Mouse (Mus musculus): ENCODE data around the gene Uox.
A peak's percentile ranks its signal among the peaks of the same experiment; 100 is the strongest.

Gene Uox

DNA sequence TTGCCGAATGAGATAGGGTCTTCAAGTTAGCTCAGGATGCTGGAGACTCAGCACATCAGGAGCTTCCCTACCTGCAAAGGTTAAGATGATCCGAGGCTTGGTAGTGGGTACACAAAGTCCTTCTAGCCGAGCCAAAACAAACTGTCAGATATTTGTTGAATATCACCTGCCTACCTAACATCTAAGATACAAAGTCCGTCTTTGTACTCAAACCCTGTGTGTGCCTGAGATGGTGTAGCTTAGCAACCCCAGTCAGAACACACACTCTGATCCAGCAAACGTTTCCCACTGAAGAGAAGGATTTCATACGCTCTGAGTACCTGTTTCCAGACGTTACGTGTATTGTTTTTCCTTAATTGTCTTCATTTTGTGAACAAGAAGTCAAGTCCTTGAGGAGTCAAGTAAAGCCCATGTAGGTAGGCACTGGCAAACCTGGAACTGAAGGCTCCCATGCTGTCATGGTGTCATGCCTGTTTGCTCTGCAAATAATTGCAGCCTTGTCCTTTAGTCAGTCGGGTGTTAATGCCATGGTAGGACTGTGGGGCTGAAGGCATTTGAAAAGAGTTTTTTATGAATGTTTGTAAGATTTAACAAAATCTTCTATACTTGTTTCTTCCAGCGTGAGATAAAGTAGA is at the start of gene Uox:
TSS of gene Uox (plus strand) at position 279 of the 635 bp plus-strand sequence.
- DNase-seq, result no peak

DNA sequence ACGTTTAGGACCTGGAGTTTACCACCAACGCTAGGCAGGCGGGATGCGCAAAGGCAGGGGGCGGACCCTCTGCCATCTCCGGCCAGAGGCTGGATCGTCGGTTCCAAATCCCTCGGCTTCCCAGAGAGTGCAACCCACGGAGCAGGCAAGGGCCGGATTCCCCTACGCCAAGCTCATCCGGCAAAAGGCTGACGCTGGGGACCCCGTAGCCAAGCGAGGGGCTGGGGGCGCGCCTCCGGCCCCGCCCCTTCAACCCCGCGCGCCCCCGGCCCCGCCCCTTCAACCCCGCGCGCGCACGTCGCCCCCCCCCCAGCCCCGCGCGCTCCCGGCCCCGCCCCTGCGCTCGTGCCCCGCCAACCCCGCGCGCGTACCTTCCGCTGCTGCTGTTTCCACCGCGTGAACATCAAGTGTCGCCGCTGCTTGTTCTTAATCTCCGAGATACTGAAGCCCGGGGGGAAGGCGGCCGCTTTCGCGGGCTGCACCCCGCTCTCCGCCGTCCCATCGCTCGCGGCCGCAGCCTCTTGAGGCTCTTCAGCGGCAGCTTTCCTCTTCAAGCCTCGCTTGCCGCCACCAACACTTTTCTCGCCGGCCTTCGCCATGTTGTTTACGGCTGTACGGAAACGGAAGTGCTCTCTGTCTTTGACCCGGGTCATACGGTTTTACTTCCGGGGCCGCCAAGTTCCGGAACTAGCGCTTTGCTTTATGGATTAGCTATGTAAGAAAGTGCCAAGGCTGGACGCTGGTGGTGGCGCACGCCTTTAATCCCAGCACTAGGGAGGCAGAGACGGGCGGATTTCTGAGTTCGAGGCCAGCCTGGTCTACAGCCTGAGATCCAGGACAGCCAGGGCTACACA is 49.2 kb upstream of the Uox start, which contains the start of gene Rpf1:
TSS of gene Rpf1 (minus strand) at position 632 of the 854 bp plus-strand sequence.
- DNase-seq, result peak; percentile 92

DNA sequence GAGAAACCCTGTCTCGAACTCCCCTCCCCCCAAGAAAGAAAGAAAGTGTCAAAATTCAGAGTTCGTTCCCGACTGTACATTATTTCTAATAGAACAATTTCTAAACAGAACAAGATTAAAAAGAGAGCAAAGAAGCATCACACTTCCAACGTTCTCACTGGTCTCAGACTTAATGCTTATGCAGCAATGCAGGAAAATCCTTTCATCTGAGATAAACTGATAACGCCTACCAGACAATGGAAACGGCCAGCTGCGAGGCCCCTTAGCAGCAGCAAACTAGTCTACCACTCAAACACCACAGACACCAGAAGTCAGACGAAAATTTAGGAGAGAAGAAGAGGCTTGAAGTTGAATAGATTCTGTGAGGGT is 48.6 kb upstream of the Uox start:
- no peak for DNase-seq

DNA sequence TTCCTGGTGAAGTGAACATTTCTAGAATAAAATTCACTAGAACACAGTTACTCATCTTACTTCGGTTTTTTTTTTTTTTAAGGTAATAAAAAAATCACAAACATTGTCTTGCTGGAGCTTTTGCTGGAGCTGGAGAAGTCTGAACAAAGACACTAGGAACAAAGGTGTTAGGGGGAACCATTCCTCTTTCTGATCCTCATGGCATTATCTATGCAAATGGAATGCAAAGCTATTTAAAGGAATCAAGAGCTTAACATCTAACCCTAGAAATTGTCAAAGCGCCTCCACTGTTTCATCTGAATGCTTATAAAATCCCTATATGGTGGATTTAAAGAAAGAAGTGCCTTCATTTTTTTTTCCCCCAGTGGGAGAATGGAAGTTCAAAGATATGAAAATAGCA is 41.9 kb upstream of the Uox start:
- no peak for DNase-seq

DNA sequence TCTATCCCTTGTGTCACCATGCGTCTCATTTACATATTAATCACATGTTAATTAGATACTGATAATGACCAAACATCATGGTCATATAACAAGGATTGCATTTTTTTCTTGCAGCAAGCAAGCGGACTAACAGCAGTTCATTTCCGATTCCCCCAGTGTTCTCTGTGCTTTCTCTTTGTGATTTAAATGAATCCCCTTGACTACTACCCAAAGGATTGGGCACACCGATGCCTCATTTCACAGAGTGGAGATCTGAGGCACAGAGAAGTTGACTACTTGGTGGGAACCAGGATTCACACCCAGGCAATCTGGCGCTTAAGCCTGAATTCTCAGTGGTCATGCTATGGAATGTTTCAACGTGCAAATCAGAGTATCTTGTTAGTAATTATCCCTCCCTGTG is 35.2 kb upstream of the Uox start:
- DNase-seq, result no peak

DNA sequence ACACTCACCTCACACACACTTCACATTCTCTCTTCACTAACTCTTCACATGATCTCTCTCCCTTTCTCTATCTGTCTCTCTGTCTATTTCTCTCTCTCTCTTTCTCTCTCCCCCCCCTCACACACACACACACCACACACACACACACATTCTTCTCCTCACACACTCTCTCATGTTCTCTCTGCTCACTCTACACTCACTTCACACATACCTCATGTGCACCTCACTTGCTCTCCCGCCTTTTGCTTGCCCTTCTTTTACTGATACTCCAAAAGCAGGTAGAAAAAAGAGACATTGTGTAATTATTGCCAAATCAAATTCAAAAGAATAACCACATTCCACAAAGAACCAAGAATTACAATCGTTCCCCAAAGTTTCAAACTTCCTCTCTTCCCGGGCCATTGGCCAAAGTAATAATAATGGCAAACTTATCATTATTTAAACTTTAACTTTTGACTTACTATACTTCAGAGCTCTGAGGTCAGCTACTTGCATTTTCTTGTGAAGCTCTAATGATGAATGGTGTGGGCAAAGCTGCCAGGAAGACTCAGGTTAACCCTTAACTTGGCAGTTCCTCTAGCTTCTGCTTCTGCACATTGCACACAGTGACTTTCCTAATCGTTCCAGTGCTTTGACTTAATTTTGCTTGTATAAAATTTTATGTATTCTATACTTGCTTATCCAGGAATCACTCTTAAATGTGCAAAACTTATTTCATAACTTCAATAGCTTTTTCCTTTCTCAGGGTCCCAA is 29.5 kb upstream of the Uox start:
- DNase-seq, result no peak

DNA sequence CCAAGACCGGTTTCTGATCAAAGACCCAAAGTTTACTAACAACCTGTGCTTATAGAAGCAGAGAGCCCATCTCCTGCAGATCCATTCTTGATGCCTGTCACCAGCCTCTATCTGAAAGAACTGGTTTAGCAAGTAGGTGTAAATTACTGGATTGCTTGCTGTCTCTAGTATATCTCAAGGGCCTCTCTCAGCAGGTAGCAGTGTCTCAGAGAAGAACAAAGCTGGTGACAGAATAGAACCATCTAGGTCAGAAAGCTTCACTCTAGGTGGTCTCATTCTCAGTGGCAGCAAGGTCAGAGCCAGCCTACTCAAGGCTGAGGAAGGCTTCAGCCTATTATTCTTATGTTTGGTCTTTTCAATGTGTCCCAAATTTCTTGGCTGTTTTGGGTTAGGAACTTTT is 26.6 kb upstream of the Uox start:
- DNase-seq, result no peak

DNA sequence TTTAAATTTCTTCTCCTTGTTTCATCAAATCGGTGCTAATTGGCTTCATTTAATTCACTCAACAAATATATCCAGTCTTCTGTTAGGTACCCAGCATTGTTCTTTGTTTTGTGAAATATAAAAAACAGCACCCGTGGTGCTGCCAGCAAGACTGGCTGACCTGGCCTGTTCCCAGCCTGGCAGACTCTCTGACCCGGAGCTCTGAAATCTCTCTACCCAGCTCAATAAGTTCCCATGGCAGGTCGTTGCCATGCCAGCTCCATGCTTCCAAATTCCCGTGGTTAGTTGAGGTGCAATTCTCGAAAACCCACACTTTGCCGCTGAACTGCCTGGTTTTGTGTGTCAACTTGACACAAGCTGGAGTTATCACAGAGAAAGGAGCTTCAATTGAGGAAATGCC is 15.4 kb upstream of the Uox start:
- DNase-seq, result no peak

DNA sequence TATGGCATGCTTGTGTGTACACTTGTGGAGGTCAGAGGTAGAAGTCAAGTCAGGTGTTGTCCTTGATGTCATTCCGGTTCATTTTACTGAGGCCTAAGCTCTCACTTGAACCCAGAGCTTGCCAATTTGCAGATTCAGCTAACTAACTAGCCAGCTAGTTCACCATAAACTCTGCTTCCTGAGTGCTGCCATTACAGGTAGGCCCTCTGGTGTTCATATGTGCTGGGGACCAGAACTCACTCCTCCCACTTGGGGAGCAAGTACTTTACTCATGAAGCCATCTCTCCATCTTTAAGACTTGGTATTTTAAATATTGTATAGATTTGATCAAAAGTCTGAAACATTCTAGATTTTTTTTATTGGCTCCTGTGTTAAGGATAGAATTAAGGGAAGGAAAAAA is 13.7 kb upstream of the Uox start:
- DNase-seq, result no peak

DNA sequence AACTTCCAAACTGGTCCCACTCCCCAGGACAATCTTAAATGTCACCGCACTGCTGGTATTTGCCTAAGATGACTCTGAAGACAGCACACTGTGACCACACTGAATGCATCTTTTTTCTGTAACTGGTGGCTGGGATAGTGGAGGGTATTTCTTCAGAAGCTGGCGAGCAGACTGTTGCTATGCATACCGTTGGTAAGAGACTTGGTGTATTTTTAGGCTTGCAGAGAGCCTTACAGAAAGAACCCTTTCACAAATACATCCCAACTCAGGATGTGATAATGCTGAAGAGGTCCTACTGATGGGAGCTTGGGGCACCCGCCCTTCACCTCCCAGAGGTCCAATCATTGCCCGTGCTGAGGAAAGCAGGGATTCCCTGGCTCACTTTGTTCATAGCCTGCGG is 12.7 kb upstream of the Uox start:
- no peak for DNase-seq

DNA sequence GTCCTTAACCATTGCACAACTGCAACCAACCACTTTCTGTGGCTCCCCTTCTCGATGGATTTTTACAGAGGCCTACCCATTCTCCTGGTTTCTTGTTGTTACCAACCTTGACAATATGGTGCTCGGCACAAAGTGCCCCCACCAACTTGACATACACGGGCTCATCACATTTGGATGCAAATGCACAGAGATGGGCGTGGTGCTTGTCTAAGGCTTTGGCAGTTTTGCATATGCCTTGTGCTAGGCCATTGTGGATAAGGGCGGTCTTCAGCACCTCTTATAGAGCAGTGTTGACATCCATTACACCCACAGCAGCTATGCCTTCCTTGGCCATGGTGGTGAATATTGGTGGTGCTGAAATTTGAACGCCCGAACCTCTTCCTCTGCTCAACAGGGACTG is 7.3 kb upstream of the Uox start:
- no peak for DNase-seq

DNA sequence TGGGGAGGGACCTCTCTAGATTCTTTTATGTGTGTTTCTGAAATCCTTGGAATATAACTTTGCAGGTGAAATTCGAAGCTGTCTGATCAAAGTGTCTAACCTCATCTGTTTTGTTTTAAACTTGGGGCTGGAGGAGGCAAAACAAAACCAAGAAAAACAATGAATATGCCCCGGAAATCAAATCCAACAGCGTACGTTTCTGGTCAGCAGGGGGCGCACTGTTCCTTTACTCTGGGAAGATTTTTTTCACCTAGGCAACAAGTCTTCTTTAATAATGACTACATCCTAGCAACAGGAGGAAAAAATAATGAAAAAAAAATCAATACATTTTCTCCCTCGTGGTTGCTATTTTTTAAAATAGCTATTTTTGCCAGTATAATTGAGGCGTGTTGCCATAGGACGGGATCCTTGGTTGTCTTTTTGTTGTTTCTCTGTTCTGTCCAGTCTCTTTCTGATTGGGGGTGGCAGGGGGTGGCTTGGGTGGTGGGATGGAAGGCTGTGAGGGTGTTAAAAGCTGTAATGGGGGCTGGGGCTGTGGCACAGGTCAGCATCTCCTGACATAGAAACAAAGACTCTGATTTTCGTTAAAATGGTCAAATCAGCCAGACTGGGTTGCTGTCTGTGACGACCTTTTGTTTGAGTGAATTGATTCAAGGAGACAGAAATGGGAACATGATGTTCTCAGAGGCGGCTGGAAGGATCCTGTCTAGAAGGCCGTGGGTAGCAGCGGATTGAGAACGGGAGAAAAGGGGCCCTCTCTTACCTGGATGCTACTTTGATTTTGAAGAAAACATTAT is 5.8 kb upstream of the Uox start:
- peak; percentile 78 to 90 for DNase-seq

DNA sequence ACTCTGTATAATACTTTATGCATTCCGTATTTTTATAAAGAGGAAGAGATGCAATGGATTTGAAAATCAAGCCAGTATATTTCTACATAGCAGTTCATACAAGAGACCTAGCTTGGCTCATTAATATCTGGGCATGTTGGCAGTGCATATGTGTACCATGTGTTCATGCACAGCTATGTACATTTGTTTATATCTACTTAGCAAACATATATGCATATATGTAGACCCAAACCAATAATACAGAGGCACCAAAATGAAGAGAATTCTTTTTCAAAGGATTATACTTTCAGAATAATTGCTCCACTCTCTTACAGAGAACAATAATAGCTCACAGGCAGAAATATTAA is 5.2 kb upstream of the Uox start:
- no peak for DNase-seq

DNA sequence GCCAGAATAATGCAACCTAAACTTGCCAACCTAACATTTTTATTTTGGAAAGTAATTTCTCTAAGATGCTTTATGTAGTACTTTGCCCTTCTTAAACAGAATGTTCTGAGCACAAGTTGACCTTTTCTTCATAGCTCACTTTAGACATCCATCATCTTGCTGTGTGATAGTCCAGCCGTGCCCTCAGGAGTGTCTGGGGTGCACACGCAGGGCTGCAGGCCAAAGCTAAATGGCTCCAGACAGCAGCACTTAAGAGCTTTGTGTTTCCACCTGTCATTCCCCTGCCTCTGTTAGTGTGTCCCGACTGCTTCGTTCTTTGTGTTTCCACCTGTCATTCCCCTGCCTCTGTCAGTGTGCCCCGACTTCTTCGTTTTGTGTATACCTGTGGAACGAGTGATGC is 2.9 kb upstream of the Uox start:
- DNase-seq, result no peak

DNA sequence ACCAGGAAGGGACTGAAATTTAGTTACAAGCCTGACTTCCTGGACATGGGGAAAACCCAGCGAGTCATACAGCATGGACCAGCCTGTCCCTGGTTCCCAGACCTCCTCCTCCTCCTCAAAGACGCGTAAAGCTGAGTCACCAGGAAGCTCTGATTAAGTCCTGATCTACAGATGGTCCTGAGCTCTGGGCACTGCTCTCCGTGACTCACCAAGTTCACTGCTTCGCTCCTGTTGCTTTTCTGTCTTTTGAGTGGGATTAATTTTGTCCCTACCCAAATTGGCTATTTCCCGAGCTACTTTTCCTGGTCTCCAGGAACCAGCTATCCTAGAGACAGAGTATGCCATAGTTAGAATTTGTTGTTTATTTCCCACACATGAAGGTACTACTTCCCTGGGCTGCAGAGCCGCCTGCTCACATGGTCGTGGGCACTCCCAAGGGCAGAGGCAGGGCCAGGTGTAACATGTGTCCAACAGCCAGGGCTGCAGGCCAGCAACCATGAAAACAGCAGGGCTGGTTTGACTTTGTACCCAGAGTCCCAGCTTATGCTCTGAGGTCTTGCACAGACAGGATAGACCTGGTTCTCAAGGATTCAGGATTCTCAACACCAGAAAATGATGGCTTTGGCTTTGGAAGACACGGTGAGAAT is 2.2 kb upstream of the Uox start:
- no peak for DNase-seq

DNA sequence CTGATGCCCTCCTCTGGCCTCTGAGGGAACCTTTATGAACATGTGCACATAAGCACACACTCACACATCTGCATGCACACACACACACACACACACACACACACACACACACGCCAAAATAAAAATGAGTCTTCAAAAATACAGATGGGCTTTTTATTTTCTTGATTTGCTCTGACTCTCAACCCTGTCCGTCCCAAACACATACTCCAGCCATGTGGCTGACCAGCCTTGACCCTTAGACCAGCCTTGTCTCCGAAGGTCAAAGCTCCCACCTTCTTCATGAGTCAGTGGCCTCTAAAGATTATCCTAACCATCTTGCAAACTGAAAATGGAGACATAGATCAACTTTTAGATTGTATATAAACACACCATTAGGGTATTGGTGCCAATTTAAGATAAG is 632 bp upstream of the Uox start:
- DNase-seq, result no peak

DNA sequence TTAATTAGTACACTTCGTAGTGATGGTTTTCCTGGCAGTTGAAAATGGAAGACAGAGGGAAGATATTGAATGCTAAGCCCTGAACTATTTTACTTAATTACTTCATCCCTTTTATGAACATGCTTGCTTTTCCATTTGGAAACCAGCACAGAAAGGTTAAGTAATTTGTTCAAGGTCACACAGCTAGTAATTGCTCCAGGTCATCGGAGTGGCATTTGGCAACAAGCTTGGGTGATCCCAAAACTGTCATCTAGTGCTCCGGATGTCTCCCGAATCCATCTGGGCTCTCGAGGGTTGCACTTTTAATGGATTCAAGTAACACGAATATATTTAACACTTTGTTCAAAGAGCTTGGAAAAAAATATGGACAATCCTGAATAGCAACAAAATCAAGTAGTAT is 713 bp downstream of the Uox start:
- DNase-seq, result no peak

DNA sequence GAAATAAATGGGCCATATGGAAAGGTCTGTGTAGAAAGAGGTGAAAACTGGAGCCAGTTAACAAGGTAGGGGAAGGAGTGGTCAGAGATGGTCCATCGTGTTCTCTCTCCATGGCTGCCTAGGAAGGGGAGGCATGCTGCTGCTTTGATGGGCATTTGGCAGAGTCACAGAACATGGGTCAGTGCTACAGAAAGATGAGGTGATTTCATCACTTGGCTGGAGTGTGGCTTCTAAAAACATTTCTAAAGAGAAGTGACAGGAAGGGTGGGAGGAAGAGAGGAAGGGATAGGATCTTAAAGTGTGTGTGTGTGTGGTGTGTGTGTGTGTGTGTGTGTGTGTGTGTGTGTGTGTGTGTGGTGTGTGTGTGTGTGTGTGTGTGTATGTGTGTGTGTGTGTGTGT is 1.1 kb downstream of the Uox start:
- DNase-seq, result no peak

DNA sequence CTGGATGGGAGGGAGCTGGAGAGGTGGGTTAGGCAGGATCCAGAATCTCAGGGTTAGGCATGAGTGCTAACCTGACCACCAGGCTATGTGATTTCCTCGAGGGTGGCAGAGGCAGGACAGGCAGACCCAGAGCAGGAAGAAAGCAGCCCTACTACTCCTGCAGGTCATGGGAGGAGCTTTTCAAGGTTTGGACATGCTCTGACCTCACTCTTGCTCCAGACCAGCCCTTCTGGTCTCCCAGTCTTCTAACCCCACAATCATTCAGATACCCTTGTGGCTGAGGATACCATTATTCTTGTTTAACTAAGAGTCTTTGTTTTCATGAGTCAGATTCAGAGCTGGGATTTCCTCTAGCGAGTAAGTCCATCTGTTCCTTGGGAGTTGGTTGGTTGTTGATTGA is 7.4 kb downstream of the Uox start:
- DNase-seq, result no peak

DNA sequence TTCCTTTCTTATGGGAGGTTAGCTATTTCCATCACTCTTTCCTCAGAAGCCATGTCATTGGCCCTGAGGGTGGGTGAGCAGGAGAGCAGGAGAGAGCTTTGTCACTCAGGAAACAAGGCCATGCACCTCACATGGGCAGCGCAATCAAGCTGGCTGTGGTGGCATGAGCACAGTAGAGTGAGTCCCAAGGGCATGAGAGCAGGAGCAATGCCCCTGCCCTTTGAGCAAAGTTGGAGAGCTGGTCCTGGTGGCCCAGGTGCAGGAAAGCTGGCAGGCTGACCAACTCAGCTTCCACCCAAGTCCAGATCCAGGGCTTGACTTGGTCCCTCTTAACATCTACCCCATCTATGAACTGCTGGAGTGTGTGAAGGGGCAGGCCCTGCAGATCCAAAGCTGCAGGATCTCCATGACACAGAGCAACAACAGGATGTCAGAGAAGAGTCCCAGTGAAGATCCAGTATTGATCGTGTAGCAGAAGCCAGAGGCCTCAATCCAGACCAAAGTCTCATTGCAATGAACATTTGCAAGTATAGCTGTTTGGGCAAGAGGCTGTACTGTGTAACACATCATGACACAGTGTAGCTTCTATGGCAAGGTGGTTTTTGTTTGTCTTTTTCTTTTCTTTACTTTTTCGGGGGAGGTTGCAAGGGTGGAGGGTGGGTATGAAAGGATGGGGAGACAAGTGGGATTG is 10.0 kb downstream of the Uox start:
- no peak for DNase-seq

DNA sequence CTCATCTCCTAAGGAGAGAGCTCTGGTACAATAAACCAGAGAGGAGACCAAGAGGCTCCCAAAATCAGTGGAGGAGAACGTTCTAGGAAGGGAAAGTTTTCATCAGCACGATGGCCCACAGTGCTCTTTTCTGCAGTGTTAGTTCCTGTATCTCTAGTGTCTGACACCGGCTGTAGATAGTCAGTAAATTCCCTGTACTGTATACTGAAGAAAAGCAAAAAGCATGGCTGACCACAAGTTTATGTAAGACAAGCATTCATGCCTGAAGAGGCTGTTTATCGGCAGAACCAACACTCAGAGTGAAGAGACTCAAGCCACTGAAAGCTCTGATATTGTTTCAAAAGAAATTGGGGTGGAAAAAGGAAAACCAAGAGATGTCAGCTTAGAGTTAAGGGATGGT is 13.3 kb downstream of the Uox start:
- no peak for DNase-seq

DNA sequence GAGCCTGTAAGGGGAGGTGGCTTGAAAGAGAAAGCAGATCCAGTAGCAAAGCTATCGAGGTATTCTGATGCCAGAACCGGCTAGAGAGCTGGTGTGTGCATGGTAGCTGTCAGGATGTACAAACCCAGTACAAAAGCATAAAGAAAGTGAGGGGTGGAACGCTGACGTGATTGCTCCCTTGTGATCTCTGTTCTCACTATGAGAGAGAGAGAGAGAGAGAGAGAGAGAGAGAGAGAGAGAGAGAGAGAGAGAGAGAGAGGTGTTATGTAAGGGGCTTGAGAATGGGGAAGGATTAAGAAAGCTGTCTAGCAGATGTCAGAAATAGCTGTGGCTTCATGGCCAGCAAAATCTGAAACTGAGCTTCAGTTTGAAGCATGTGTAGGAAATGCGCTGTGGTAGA is 13.7 kb downstream of the Uox start:
- no peak for DNase-seq

All from cerebellum, postnatal 25 days (tissue).